Mouse (Mus musculus): ENCODE measurements around the gene Zfp174. TPM values are rescaled to one million over a fixed set of nuclear protein-coding genes. Genes with fewer than 3 reads are reported as not detected.
A peak's percentile ranks its signal among the peaks of the same experiment; 100 is the strongest.
"Not testable (repeated sequence)": the region's sequence is repeated elsewhere in the genome, so short reads cannot be mapped to it uniquely, and the experiment has no call there.

The Zfp174 gene
- polyA plus RNA-seq, 1 experiment from 2014 or later: 2.2 TPM

GRCm38 (mm10) chr16:3848416-3848815 is 1.3 kb downstream of the Zfp174 start:
- H3K4me3 ChIP-seq (replicated peaks): no peak overlapping the region; the same call in 1 of the 2 replicates
- peak overlapping the region; percentile 79 for H3K4me2 ChIP-seq
- no peak overlapping the region for H3K27ac ChIP-seq (replicated peaks)
- 81% methylated on average over 3 of the region's 3 CpGs for WGBS
- no peaks in the 10 kb centered on the region for H3K9me3 ChIP-seq (replicated peaks)
- H3K9ac ChIP-seq (replicated peaks): no peak overlapping the region
- peaks cover 22% of the 10 kb centered on the region for H3K4me1 ChIP-seq
- ATAC-seq (ENCODE audit: low FRiP score): no peak
- H3K27me3 ChIP-seq (replicated peaks): no peaks in the 10 kb centered on the region
- H3K36me3 ChIP-seq: no peaks in the 10 kb centered on the region

GRCm38 (mm10) chr16:3851301-3851700 is 4.2 kb downstream of the Zfp174 start:
- not testable (repeated sequence) for H3K4me3 ChIP-seq (replicated peaks); H3K4me2 ChIP-seq; H3K27me3 ChIP-seq (replicated peaks); H3K36me3 ChIP-seq; H3K27ac ChIP-seq (replicated peaks); ATAC-seq (ENCODE audit: low FRiP score); H3K9ac ChIP-seq (replicated peaks); H3K9me3 ChIP-seq (replicated peaks)
- WGBS: 88% methylated on average over 13 of the region's 13 CpGs
- H3K4me1 ChIP-seq: peaks cover 22% of the 10 kb centered on the region

- no peak overlapping the region for H3K4me3 ChIP-seq (replicated peaks)
- H3K27me3 ChIP-seq (replicated peaks): no peaks in the 10 kb centered on the region
- no peaks in the 10 kb centered on the region for H3K9me3 ChIP-seq (replicated peaks)
- H3K4me2 ChIP-seq: no peak overlapping the region
- no peak for ATAC-seq (ENCODE audit: low FRiP score)
- no peak overlapping the region for H3K9ac ChIP-seq (replicated peaks)
- H3K27ac ChIP-seq (replicated peaks): no peak overlapping the region
- peaks cover 16% of the 10 kb centered on the region for H3K4me1 ChIP-seq
- 29% methylated on average over 12 of the region's 12 CpGs for WGBS
- H3K36me3 ChIP-seq: peaks cover 3% of the 10 kb centered on the region; the same call in 1 of the 2 replicates
Measured at GRCm38 (mm10) chr16:3852586-3852985, 5.5 kb downstream of the Zfp174 start.

GRCm38 (mm10) chr16:3854437-3855182 is 7.5 kb downstream of the Zfp174 start:
- H3K27ac ChIP-seq (replicated peaks): no peak overlapping the region
- no peaks in the 10 kb centered on the region for H3K9me3 ChIP-seq (replicated peaks)
- no peak overlapping the region for H3K4me3 ChIP-seq (replicated peaks)
- H3K36me3 ChIP-seq: peaks cover 3% of the 10 kb centered on the region; the same call in 1 of the 2 replicates
- no peak overlapping the region for H3K9ac ChIP-seq (replicated peaks)
- no peak for ATAC-seq (ENCODE audit: low FRiP score)
- H3K4me2 ChIP-seq: no peak overlapping the region
- H3K27me3 ChIP-seq (replicated peaks): no peaks in the 10 kb centered on the region
- 0 out of 2 replicates have a peak, but pooled peaks cover 4% of the 10 kb centered on the region for H3K4me1 ChIP-seq
- WGBS: 66% methylated on average over 11 of the region's 11 CpGs

- 93% methylated on average over 1 of the region's 1 CpGs for WGBS
- no peaks in the 10 kb centered on the region for H3K9me3 ChIP-seq (replicated peaks)
- no peaks in the 10 kb centered on the region for H3K27me3 ChIP-seq (replicated peaks)
- no peak overlapping the region for H3K9ac ChIP-seq (replicated peaks)
- H3K36me3 ChIP-seq: peaks cover 11% of the 10 kb centered on the region
- no peak for ATAC-seq (ENCODE audit: low FRiP score)
- H3K4me3 ChIP-seq (replicated peaks): no peak overlapping the region
- H3K4me2 ChIP-seq: no peak overlapping the region
- no peaks in the 10 kb centered on the region for H3K4me1 ChIP-seq
- no peak overlapping the region for H3K27ac ChIP-seq (replicated peaks)
Measured at GRCm38 (mm10) chr16:3855776-3856175, 8.7 kb downstream of the Zfp174 start.

- 97% methylated on average over 4 of the region's 4 CpGs for WGBS
- Histone ChIP-seq H3K36me3 (peaks cover 33% of the 10 kb centered on the region), H3K27ac (replicated peaks) (no peak overlapping the region), H3K4me2 (no peak overlapping the region), H3K9me3 (replicated peaks) (no peaks in the 10 kb centered on the region), H3K4me3 (replicated peaks) (no peak overlapping the region), H3K9ac (replicated peaks) (no peak overlapping the region), H3K4me1 (no peaks in the 10 kb centered on the region), H3K27me3 (replicated peaks) (no peaks in the 10 kb centered on the region)
- no peak for ATAC-seq (ENCODE audit: low FRiP score)
Measured at GRCm38 (mm10) chr16:3859254-3859653, 12.2 kb downstream of the Zfp174 start.

GRCm38 (mm10) chr16:3871815-3872214 is 24.7 kb downstream of the Zfp174 start:
- Histone ChIP-seq H3K27ac (replicated peaks) (peak overlapping the region; percentile 57), H3K36me3 (peaks cover 16% of the 10 kb centered on the region), H3K9ac (replicated peaks) (peak overlapping the region; percentile 56), H3K9me3 (replicated peaks) (no peaks in the 10 kb centered on the region), H3K4me3 (replicated peaks) (peak overlapping the region; percentile 54), H3K4me1 (peaks cover 21% of the 10 kb centered on the region), H3K27me3 (replicated peaks) (no peaks in the 10 kb centered on the region), H3K4me2 (peak overlapping the region; percentile 82)
- peak; percentile 25 for ATAC-seq (ENCODE audit: low FRiP score)
- WGBS: 2% methylated on average over 16 of the region's 16 CpGs

- Histone ChIP-seq H3K4me2 (peak within 1 kb of the TSS; percentile 82), H3K9me3 (replicated peaks) (no peaks in the 10 kb centered on the region), H3K9ac (replicated peaks) (peak within 1 kb of the TSS; percentile 56), H3K36me3 (peaks cover 16% of the 10 kb centered on the region), H3K27ac (replicated peaks) (peak within 1 kb of the TSS; percentile 57), H3K27me3 (replicated peaks) (no peaks in the 10 kb centered on the region), H3K4me1 (peaks cover 21% of the 10 kb centered on the region), H3K4me3 (replicated peaks) (peak within 1 kb of the TSS; percentile 54)
- WGBS: 6% methylated on average over 47 of the region's 47 CpGs
- ATAC-seq (ENCODE audit: low FRiP score): peak; percentile 97
Measured at GRCm38 (mm10) chr16:3872216-3873047, 25.4 kb downstream of the Zfp174 start, which contains the start of gene Naa60. Gene Naa60 (plus strand): TSS chr16:3872375.

GRCm38 (mm10) chr16:3876346-3876745 is 29.3 kb downstream of the Zfp174 start:
- no peak overlapping the region for H3K4me2 ChIP-seq
- WGBS: 99% methylated on average over 4 of the region's 4 CpGs
- H3K9ac ChIP-seq (replicated peaks): no peak overlapping the region
- H3K27me3 ChIP-seq (replicated peaks): no peaks in the 10 kb centered on the region
- H3K27ac ChIP-seq (replicated peaks): no peak overlapping the region
- no peaks in the 10 kb centered on the region for H3K9me3 ChIP-seq (replicated peaks)
- no peak overlapping the region for H3K4me3 ChIP-seq (replicated peaks)
- H3K4me1 ChIP-seq: peaks cover 19% of the 10 kb centered on the region
- peaks cover 21% of the 10 kb centered on the region for H3K36me3 ChIP-seq
- no peak for ATAC-seq (ENCODE audit: low FRiP score)

- Histone ChIP-seq H3K9ac (replicated peaks) (peak within 1 kb of the TSS; percentile 92), H3K27me3 (replicated peaks) (no peaks in the 10 kb centered on the region), H3K4me3 (replicated peaks) (peak within 1 kb of the TSS; percentile 83), H3K27ac (replicated peaks) (peak within 1 kb of the TSS; percentile 96), H3K4me2 (peak within 1 kb of the TSS; percentile 77), H3K36me3 (0 out of 2 replicates have a peak, but pooled peaks cover 6% of the 10 kb centered on the region), H3K9me3 (replicated peaks) (no peaks in the 10 kb centered on the region), H3K4me1 (peaks cover 38% of the 10 kb centered on the region)
- ATAC-seq (ENCODE audit: low FRiP score): peak; percentile 98
- under 1% methylated on average over 86 of the region's 88 CpGs for WGBS
Measured at GRCm38 (mm10) chr16:3884201-3885064, 37.4 kb downstream of the Zfp174 start, which contains the start of the genes Zfp597 and Gm20695. Gene Zfp597 (minus strand): TSS chr16:3884561. Gene Gm20695 (plus strand): TSS chr16:3884648.
